Mouse (Mus musculus): ENCODE results near the gene A630010A05Rik. TPM values are rescaled to one million over a fixed set of nuclear protein-coding genes. Genes with fewer than 3 reads are reported as not detected.
"Not testable (repeated sequence)": the region's sequence is repeated elsewhere in the genome, so short reads cannot be mapped to it uniquely, and the experiment has no call there.

A630010A05Rik gene
- not detected in 2 replicates for polyA plus RNA-seq (2015; fragmentation: Nextera tagmentation; extraction: Ambion mirVana)

DNA sequence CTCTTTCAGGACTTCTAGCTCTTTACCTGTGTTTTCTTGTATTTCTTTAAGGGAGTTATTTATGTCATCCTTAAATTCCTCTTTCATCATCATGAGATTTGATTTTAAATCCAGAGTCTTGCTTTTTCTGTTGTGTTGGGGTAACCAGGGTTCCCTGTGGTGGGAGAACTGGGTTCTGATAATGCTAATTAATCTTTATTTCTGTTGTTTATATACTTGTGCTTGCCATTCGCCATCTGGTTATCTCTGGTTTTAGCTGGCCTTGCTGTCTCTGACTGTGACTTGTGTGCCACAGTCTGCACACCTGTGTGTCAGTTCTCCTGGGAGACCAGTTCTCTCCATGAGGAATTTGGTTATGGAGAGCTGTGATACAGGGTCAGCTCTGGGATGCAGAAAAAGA is at the start of gene A630010A05Rik:
A630010A05Rik (plus strand) TSS at position 301 of the 400 bp plus-strand sequence.
- 76% methylated on average over 1 of the region's 1 CpGs for WGBS
- no peaks in the 10 kb centered on the region for H3K4me1 ChIP-seq (replicated peaks; ENCODE audit: control insufficient read depth, insufficient read depth, low read length)
- no peak within 1 kb of the TSS for H3K4me3 ChIP-seq (ENCODE audit: low read depth, low read length)
- TF ChIP-seq CTCF (IDR thresholded peaks at IDR 0.05; ENCODE audit: low read depth): no peak
- ATAC-seq: no peak
- no peak within 1 kb of the TSS for H3K9ac ChIP-seq (ENCODE audit: low read depth, low read length)
- no peaks in the 10 kb centered on the region for H3K36me3 ChIP-seq (ENCODE audit: control insufficient read depth, insufficient read depth)
- no peaks in the 10 kb centered on the region for H3K27me3 ChIP-seq (replicated peaks; ENCODE audit: control insufficient read depth, insufficient read depth, low read length)
- H3K27ac ChIP-seq (ENCODE audit: low read depth, low read length): no peak within 1 kb of the TSS
- no peak within 1 kb of the TSS for H3K4me2 ChIP-seq (replicated peaks; ENCODE audit: low read depth)
- H3K9me3 ChIP-seq (ENCODE audit: control insufficient read depth): no peaks in the 10 kb centered on the region

DNA sequence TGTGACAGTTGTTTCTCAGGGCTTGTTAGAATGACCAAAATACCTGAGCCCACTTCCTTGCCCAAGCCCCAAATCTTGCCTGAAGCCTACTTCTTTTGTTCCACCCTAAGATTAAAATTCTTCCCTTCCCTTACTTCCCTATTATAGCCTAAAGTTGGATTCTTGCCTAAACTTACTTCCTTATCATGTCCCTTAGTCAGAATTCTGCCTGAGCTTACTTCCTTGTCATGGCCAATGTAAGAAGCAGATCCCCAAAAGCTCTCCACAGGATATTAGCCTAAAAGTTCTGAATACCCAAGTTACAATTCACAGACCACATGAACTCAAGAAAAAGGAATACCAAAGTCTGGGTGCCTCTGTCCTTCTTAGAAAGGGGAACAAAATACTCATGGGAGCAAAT is 26.4 kb upstream of the A630010A05Rik start:
- H3K9me3 ChIP-seq (ENCODE audit: control insufficient read depth): no peaks in the 10 kb centered on the region
- ATAC-seq: no peak
- TF ChIP-seq CTCF (IDR thresholded peaks at IDR 0.05; ENCODE audit: low read depth): no peak
- no peaks in the 10 kb centered on the region for H3K4me1 ChIP-seq (replicated peaks; ENCODE audit: control insufficient read depth, insufficient read depth, low read length)
- no peaks in the 10 kb centered on the region for H3K36me3 ChIP-seq (ENCODE audit: control insufficient read depth, insufficient read depth)
- H3K4me3 ChIP-seq (ENCODE audit: low read depth, low read length): no peak overlapping the region
- no peak overlapping the region for H3K4me2 ChIP-seq (replicated peaks; ENCODE audit: low read depth)
- H3K27me3 ChIP-seq (replicated peaks; ENCODE audit: control insufficient read depth, insufficient read depth, low read length): no peaks in the 10 kb centered on the region
- H3K9ac ChIP-seq (ENCODE audit: low read depth, low read length): no peak overlapping the region
- no peak overlapping the region for H3K27ac ChIP-seq (ENCODE audit: low read depth, low read length)

DNA sequence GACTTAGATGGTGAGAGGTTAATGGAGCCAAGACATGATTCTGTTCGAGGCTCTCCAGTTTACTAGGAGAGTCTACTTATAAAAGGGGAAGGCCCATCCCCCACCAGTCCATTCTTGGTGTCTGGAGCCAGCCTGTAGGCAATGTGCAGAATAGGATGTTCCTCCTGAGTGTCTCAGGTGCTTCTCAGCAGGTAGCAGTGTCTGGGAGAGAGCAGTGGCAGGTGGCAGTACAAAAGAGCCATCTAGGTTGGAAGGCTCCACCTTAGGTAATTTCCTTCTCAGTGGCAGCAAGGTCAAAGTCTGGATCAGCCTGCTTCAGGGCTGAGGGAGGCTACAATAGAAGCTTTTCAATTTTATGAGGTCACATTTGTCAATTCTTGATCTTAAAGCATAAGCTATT is 4.9 kb upstream of the A630010A05Rik start:
- H3K27ac ChIP-seq (ENCODE audit: low read depth, low read length); H3K27me3 ChIP-seq (replicated peaks; ENCODE audit: control insufficient read depth, insufficient read depth, low read length); H3K36me3 ChIP-seq (ENCODE audit: control insufficient read depth, insufficient read depth); ATAC-seq; H3K9ac ChIP-seq (ENCODE audit: low read depth, low read length); H3K4me1 ChIP-seq (replicated peaks; ENCODE audit: control insufficient read depth, insufficient read depth, low read length); H3K4me2 ChIP-seq (replicated peaks; ENCODE audit: low read depth); H3K4me3 ChIP-seq (ENCODE audit: low read depth, low read length); H3K9me3 ChIP-seq (ENCODE audit: control insufficient read depth): not testable (repeated sequence)
- 61% methylated on average over 1 of the region's 1 CpGs for WGBS

Other genes starting within 250 kb of the A630010A05Rik start
- 66.3 and 66.5 TPM in 2 replicates for gene Fopnl, start 244.9 kb upstream of the A630010A05Rik start, polyA plus RNA-seq (2015; fragmentation: Nextera tagmentation; extraction: Ambion mirVana)
- 2.3 and 2.6 TPM in 2 replicates for gene Abcc1, start 200.8 kb upstream of the A630010A05Rik start, polyA plus RNA-seq (2015; fragmentation: Nextera tagmentation; extraction: Ambion mirVana)